ENCODE assay signal across 8 mouse cellular contexts in the genomic region with DNA sequence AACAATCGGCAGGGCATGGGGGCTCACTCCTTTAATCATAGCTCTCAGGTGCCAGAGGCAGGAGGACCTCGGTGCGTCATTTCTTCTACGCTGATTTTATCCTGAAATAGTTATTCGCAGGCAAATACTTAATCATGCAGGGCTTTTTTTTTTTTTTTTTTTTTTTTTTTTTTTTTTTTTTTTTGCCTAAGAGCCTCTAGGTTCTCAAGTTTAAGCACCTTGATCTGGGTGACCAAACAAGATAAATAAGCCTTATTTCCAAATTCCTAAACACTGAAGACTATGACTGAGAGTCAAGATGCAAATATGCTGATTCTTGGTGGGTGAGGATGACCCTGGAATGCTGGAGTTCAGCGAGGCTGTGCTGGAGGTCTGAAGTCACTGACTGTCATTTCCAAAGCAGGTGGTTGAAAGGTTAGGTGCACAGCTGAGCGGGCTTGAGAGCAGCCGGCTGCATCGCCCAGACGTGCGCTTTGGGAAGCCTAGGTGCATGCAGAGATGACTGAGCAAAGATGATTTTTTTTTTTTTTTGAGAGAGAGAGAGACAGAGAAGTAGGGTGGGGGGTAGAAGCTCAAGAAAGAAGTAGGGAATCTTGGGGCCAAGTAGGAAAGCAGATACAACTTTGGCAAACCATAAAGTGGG. TPM values are rescaled to one million over a fixed set of nuclear protein-coding genes. Genes with fewer than 3 reads are reported as not detected.
DNase-seq lines count a peak whose midpoint lies in the region; ATAC-seq and TF ChIP-seq lines count a peak whose summit lies in the region.

No protein-coding gene starts in this region.

- intact Hi-C loops in heart, adult 2 months (cut with DNase I) = no loop called here
- intact Hi-C loops in gastrocnemius, postnatal 14 days (cut with DNase I; ENCODE audit: low total_unique reads) = no loop called here

- peaks cover 2% of the 10 kb centered on the region; the same call in 1 of the 2 replicates for H3K4me1 ChIP-seq in heart, adult 2 months (ENCODE audit: control insufficient read depth, insufficient read depth, low read length)
- H3K4me1 ChIP-seq in G1E (ENCODE audit: insufficient read depth, low read depth, low read length) = peaks cover 16% of the 10 kb centered on the region
- H3K4me1 ChIP-seq in forebrain, embryonic 14.5 days (ENCODE audit: control insufficient read depth, insufficient read depth, low read length) = peaks cover 4% of the 10 kb centered on the region; the same call in 1 of the 2 replicates
- peaks cover 8% of the 10 kb centered on the region for H3K4me1 ChIP-seq in limb, embryonic 10.5 days
- no peaks in the 10 kb centered on the region for H3K4me1 ChIP-seq in neural tube, embryonic 11.5 days (ENCODE audit: control insufficient read depth, insufficient read depth, low read length)

- 37% methylated on average over 11 of the region's 11 CpGs for WGBS in heart, adult 2 months
- 38% methylated on average over 11 of the region's 11 CpGs for WGBS in forebrain, embryonic 14.5 days
- WGBS in limb, embryonic 10.5 days = 42% methylated on average over 11 of the region's 11 CpGs
- 44% methylated on average over 11 of the region's 11 CpGs for WGBS in neural tube, embryonic 11.5 days

- TF ChIP-seq CTCF in heart, adult 2 months (IDR thresholded peaks at IDR 0.05) = no peak
- TF ChIP-seq CTCF in G1E (IDR thresholded peaks at IDR 0.05; ENCODE audit: low read depth, low read length) = no peak

- H3K79me2 ChIP-seq in heart, adult 2 months (replicated peaks; ENCODE audit: control insufficient read depth, insufficient read depth, low read length) = peaks cover 3% of the 10 kb centered on the region

- no peak for TF ChIP-seq POLR2A in heart, adult 2 months (IDR thresholded peaks at IDR 0.05; ENCODE audit: insufficient read depth, low read depth, low read length)

- H3K27ac ChIP-seq in heart, adult 2 months = no peak overlapping the region
- H3K27ac ChIP-seq in forebrain, embryonic 14.5 days (ENCODE audit: low read depth, low read length) = no peak overlapping the region
- peak overlapping the region; percentile 87 for H3K27ac ChIP-seq in limb, embryonic 10.5 days
- no peak overlapping the region for H3K27ac ChIP-seq in neural tube, embryonic 11.5 days (ENCODE audit: low read depth, low read length)

- peak overlapping the region; percentile 78 for H3K4me2 ChIP-seq in forebrain, embryonic 14.5 days (ENCODE audit: low read length)
- peak overlapping the region; percentile 69 for H3K4me2 ChIP-seq in neural tube, embryonic 11.5 days (ENCODE audit: low read depth)

- no peaks in the 10 kb centered on the region for H3K27me3 ChIP-seq in heart, adult 2 months (ENCODE audit: control insufficient read depth, insufficient read depth, low read length)
- no peaks in the 10 kb centered on the region for H3K27me3 ChIP-seq in G1E (ENCODE audit: insufficient read depth, low read length)
- H3K27me3 ChIP-seq in forebrain, embryonic 14.5 days (replicated peaks; ENCODE audit: control insufficient read depth, insufficient read depth, low read length) = no peaks in the 10 kb centered on the region
- H3K27me3 ChIP-seq in limb, embryonic 10.5 days (ENCODE audit: low read depth, poor library complexity, severe bottlenecking) = no peaks in the 10 kb centered on the region
- H3K27me3 ChIP-seq in neural tube, embryonic 11.5 days (ENCODE audit: control insufficient read depth, insufficient read depth, low read length) = no peaks in the 10 kb centered on the region

- H3K9me3 ChIP-seq in G1E (replicated peaks) = no peaks in the 10 kb centered on the region
- H3K9me3 ChIP-seq in forebrain, embryonic 14.5 days (replicated peaks; ENCODE audit: control insufficient read depth, low read length) = no peaks in the 10 kb centered on the region
- no peaks in the 10 kb centered on the region for H3K9me3 ChIP-seq in limb, embryonic 10.5 days (replicated peaks)
- no peaks in the 10 kb centered on the region for H3K9me3 ChIP-seq in neural tube, embryonic 11.5 days (ENCODE audit: control insufficient read depth, low read length)

- peak overlapping the region; percentile 84 for H3K9ac ChIP-seq in heart, adult 2 months (ENCODE audit: low read depth, low read length)
- H3K9ac ChIP-seq in forebrain, embryonic 14.5 days (ENCODE audit: low read length) = peak overlapping the region; percentile 83
- H3K9ac ChIP-seq in neural tube, embryonic 11.5 days (ENCODE audit: low read length) = peak overlapping the region; percentile 68

- no peak for DNase-seq in heart, adult 2 months
- no peak for DNase-seq in heart, adult 9 months (ENCODE audit: low spot score in 2 of 2)
- DNase-seq in G1E (ENCODE audit: low spot score) = peak; percentile 6
- DNase-seq in forebrain, embryonic 14.5 days (ENCODE audit: low spot score) = peak; percentile 19
- peak; percentile 40 for DNase-seq in limb, embryonic 10.5 days (ENCODE audit: low spot score)
- peak; percentile 20 for DNase-seq in neural tube, embryonic 11.5 days (ENCODE audit: low spot score)
- no peak for DNase-seq in gastrocnemius, postnatal 14 days
- no peak for DNase-seq in c-Kit-positive CD71-positive TER-119-positive erythroid progenitor cells, embryonic 14.5 days (ENCODE audit: low spot score)

- peak; percentile 15; the same call in 1 of the 2 replicates for ATAC-seq in G1E (ENCODE audit: extremely low read depth, insufficient number of reproducible peaks, low FRiP score, poor library complexity, severe bottlenecking)
- ATAC-seq in forebrain, embryonic 14.5 days = peak; percentile 4; the same call in 1 of the 2 replicates
- no peak for ATAC-seq in neural tube, embryonic 11.5 days (ENCODE audit: insufficient read depth, low FRiP score, low TSS enrichment)

- TF ChIP-seq EP300 in heart, adult 2 months (IDR thresholded peaks at IDR 0.05; ENCODE audit: insufficient read depth, low read depth, low read length) = no peak

- H3K36me3 ChIP-seq in heart, adult 2 months (ENCODE audit: control insufficient read depth, insufficient read depth, low read length) = no peaks in the 10 kb centered on the region
- H3K36me3 ChIP-seq in G1E (replicated peaks) = peaks cover 27% of the 10 kb centered on the region
- peaks cover 15% of the 10 kb centered on the region for H3K36me3 ChIP-seq in forebrain, embryonic 14.5 days (ENCODE audit: control insufficient read depth, insufficient read depth, low read length)
- peaks cover 17% of the 10 kb centered on the region for H3K36me3 ChIP-seq in limb, embryonic 10.5 days
- H3K36me3 ChIP-seq in neural tube, embryonic 11.5 days (ENCODE audit: control insufficient read depth, insufficient read depth, low read length) = no peaks in the 10 kb centered on the region

- H3K4me3 ChIP-seq in heart, adult 2 months = peak overlapping the region; percentile 92
- H3K4me3 ChIP-seq in G1E (ENCODE audit: low read depth, low read length) = peak overlapping the region; percentile 99
- H3K4me3 ChIP-seq in forebrain, embryonic 14.5 days (ENCODE audit: low read depth, low read length) = peak overlapping the region; percentile 78
- H3K4me3 ChIP-seq in limb, embryonic 10.5 days = peak overlapping the region; percentile 89
- peak overlapping the region; percentile 78 for H3K4me3 ChIP-seq in neural tube, embryonic 11.5 days (ENCODE audit: low read depth, low read length)

RNA-seq across cellular contexts. Expression of a gene that starts 0.9 kb away (rescaled TPM):
- total RNA-seq in heart, adult 2 months (2021) = 10 to 100 TPM; 35.9 to 42.6 TPM
- polyA plus RNA-seq in heart, adult 2 months (2012; rRNA removed) = 14.5 and 24.5 TPM in 2 replicates
- total RNA-seq in G1E (2014; fragmentation: Nextera tagmentation) (35.4 TPM in 2 replicates), G1E (2017) (19.1 and 20.7 TPM in 2 replicates)
- polyA plus RNA-seq in G1E (2012) = 12.4 and 13.1 TPM in 2 replicates
- 12.7 and 14.6 TPM in 2 replicates for polyA plus RNA-seq in forebrain, embryonic 14.5 days (2014; fragmentation: Nextera tagmentation; extraction: Ambion mirVana)
- 24.5 TPM in 2 replicates for polyA plus RNA-seq in limb, embryonic 10.5 days (2016; fragmentation: Nextera tagmentation; extraction: Ambion mirVana)
- polyA plus RNA-seq in neural tube, embryonic 11.5 days (2014; fragmentation: Nextera tagmentation; extraction: Ambion mirVana) = 8.7 and 8.9 TPM in 2 replicates
- total RNA-seq in gastrocnemius, postnatal 14 days (2021) = 10 to 100 TPM; 28.0 to 39.4 TPM

Comparison
In these comparisons a context has a peak if more than half of its experiments do, and no peak if none do; other contexts are left out.
1. DNase-seq: peak in G1E (single experiment), forebrain, embryonic 14.5 days (single experiment), limb, embryonic 10.5 days (single experiment) and neural tube, embryonic 11.5 days (single experiment); none in heart, adult 2 months (0 of 2), heart, adult 9 months (0 of 2), gastrocnemius, postnatal 14 days (single experiment) and c-Kit-positive CD71-positive TER-119-positive erythroid progenitor cells, embryonic 14.5 days (single experiment).
2. Peak in every context shown above with its lines, with median percentiles within 50 percentile points of each other: H3K4me3 ChIP-seq and H3K9ac ChIP-seq.